Mouse (Mus musculus) erythroblast, embryonic 14.5 days (primary cell): ENCODE measurements around the gene Aco2.

Source experiments
- GATA1 ChIP-seq: IDR thresholded peaks from 2 replicates; pipeline ENCODE4 v1.6.1; 2012; ENCODE audit warnings: low read length, inconsistent platforms, mixed read lengths
- TAL1 ChIP-seq: IDR thresholded peaks from 3 replicates; pipeline ENCODE4 v1.6.1; 2012; ENCODE audit warnings: low read length, inconsistent platforms, mixed read lengths

DNA sequence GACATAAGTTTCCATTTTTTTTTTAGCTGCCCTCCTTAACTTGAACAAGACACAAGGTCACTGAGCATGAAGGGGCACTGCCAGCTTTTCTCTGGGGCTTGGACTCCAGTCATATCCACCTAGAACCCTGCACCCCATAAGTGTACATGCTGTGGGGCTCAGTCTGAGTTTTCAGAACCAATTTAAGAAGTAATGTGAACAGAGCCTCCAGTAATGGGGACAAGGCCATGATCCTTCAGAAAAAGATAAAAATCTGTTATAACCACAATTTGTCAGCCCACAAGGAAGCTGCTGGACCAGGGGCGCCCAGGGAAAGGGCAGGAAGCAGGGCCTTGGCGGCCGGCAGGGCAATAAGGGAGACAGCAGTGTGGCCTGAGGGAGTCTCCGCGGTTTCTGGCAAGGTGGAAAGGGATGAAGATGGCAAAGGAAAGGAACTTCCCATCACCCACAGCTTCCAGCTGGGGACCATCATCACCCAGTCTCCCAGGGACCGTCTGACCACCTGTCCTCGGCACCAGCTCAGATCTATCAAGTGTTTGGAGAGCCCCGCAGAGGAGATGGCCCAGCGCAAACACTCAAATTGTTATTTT, 19.6 kb upstream of the Aco2 start:
- TF ChIP-seq TAL1 (no peak), GATA1 (no peak)
